In genomic region chr6:113653551-113653950, GRCm38 (mm10) we compare ENCODE assay signal across 15 mouse cellular contexts. TPM values are rescaled to one million over a fixed set of nuclear protein-coding genes. Genes with fewer than 3 reads are reported as not detected.
"Had no signal": no experiment of that assay in that cellular context is flagged by ENCODE, and none has a peak within 500 bp of the region (broad histone marks: within the 10 kb centered on the region; RNA-seq: fewer than 3 reads in every experiment).

No protein-coding gene starts in this region.

- ATAC-seq: intestine, postnatal 0 days; lung, postnatal 0 days; midbrain, embryonic 16.5 days had no signal

- H3K9ac ChIP-seq: limb, embryonic 12.5 days; liver, embryonic 13.5 days; midbrain, embryonic 12.5 days; neural tube, embryonic 13.5 days had no signal

- DNase-seq: kidney, adult 8-10 months; liver, embryonic 13.5 days; lung, adult 2 months; retina, postnatal 1 day; right cerebral cortex, postnatal 4 days; thymus, postnatal 4 days had no signal

- H3K36me3 ChIP-seq: limb, embryonic 12.5 days; midbrain, embryonic 12.5 days; neural tube, embryonic 13.5 days had no signal

- H3K27me3 ChIP-seq: limb, embryonic 12.5 days; liver, embryonic 13.5 days; midbrain, embryonic 12.5 days; neural tube, embryonic 13.5 days had no signal

- H3K4me2 ChIP-seq: limb, embryonic 12.5 days; liver, embryonic 13.5 days; midbrain, embryonic 12.5 days; neural tube, embryonic 13.5 days had no signal

- H3K4me1 ChIP-seq: limb, embryonic 12.5 days; midbrain, embryonic 12.5 days; neural tube, embryonic 13.5 days had no signal

- H3K4me3 ChIP-seq: limb, embryonic 12.5 days; liver, embryonic 13.5 days; midbrain, embryonic 12.5 days; neural tube, embryonic 13.5 days had no signal

- H3K27ac ChIP-seq: kidney, postnatal 0 days; limb, embryonic 12.5 days; liver, embryonic 13.5 days; midbrain, embryonic 12.5 days; neural tube, embryonic 13.5 days; stomach, postnatal 0 days had no signal

- H3K9me3 ChIP-seq: limb, embryonic 12.5 days; liver, embryonic 13.5 days; midbrain, embryonic 12.5 days; neural tube, embryonic 13.5 days had no signal

RNA-seq across cellular contexts. Expression of gene Fancd2os, which starts 53.0 kb away (rescaled TPM):
- total RNA-seq: megakaryocyte-erythroid progenitor cell, adult 5-6 weeks had no signal
- polyA plus RNA-seq: intestine, postnatal 0 days; limb, embryonic 12.5 days; lung, adult 2 months; lung, postnatal 0 days; midbrain, embryonic 12.5 days; midbrain, embryonic 16.5 days; stomach, postnatal 0 days had no signal
